Mouse (Mus musculus) brown adipose tissue, adult 24 weeks (tissue): ENCODE measurements around the gene Ppp3ca. TPM values are rescaled to one million over a fixed set of nuclear protein-coding genes. Genes with fewer than 3 reads are reported as not detected.

Source experiments
- H3K27ac ChIP-seq: fragments of 200-500 bp; replicated peaks from 2 replicates; pipeline ENCODE4 v1.5.1; 2012; ENCODE audit warnings: low read depth, mild to moderate bottlenecking, low read length
- H3K4me1 ChIP-seq: fragments of 200-500 bp; 2 replicates; pipeline ENCODE4 v1.6.1; 2012; ENCODE audit warnings: low read length, mixed read lengths; ENCODE audit not compliant: control insufficient read depth, insufficient read depth, insufficient read length
- H3K4me3 ChIP-seq: fragments of 200-500 bp; 2 replicates; pipeline ENCODE4 v1.5.1; 2012; ENCODE audit warnings: low read depth, mild to moderate bottlenecking, low read length, moderate library complexity; ENCODE audit not compliant: insufficient read depth
- polyA plus RNA-seq: library from polyadenylated mRNA; stranded (reverse); fragments of >200 nt; gene quantifications from 2 replicates; pipeline ENCODE4 v1.2.4, GENCODE M21; 2012; ENCODE audit not compliant: missing spikeins, insufficient read depth, insufficient read length

Gene Ppp3ca
- 21.5 and 29.3 TPM in 2 replicates for polyA plus RNA-seq

DNA sequence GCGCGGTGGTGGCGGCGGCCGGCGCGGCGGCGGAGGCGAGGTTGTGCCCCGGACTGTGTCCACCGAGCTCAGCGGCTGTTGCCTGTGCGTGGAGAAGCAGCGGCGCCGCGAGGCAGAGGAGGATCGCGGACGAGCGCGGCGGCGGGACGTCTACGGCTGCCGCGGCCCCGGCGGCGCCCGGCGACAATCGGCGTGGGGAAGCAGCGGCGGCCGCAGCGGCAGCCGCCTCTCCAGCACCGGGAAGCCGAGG is at the start of gene Ppp3ca:
Gene Ppp3ca, plus strand, starts transcription at position 15 of the 250 bp plus-strand sequence.
- H3K4me3 ChIP-seq = peak within 1 kb of the TSS; percentile 93
- peak within 1 kb of the TSS; percentile 87 for H3K27ac ChIP-seq
- H3K4me1 ChIP-seq = peaks cover 11% of the 10 kb centered on the region

DNA sequence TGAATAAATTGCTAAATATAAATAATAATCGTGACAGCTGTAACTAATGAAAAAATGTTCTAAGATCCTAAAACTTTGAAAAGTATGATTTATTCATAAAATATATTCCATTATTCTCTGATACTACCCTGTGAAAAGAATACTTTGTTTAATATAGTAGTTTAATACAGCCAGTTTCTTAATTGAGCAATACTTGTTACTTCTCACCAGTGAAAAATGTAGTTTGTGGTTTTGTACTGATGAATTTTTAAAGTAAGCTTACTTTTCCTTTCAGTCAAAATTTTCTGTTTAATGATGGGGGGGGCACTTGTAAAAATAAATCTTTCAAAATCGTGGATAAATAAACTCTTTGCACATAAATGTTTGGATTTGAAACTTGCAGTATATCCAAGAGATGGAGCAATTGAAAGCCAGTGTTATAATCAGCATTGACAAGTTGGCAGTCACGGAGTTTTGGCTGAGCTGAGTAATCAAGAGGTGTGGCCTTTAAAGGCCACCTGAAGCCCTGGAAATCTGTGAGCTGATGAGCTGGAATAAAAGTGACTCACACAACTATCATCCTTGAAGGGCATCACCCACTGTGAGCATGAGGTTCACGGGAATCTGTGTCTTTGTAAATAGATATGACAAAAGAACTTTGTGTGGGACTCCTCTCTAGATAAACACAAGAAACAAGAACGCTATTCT is 29.2 kb upstream of the Ppp3ca start:
- Histone ChIP-seq H3K4me3 (no peak overlapping the region), H3K27ac (no peak overlapping the region), H3K4me1 (no peaks in the 10 kb centered on the region)

DNA sequence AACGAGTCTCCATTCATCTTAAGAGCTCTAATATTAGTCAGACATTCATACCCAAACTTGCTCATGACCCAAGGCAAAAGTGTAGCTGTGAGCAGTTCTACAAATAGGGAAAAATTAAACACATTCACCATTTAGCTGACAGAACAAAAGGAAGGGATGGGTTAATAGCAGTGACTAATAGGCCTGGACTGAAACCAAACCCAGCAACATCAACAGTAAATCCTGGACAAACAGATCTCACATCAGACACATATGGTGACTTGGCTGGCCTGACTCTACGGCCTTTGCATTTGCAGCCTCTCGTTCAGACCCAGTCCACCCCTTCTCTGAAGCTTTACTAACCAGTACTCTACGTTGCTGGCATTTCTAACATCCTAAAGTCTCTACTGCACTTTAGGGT is 19.0 kb upstream of the Ppp3ca start:
- Histone ChIP-seq H3K4me3 (no peak overlapping the region), H3K4me1 (peaks cover 3% of the 10 kb centered on the region; the same call in 1 of the 2 replicates), H3K27ac (no peak overlapping the region)

DNA sequence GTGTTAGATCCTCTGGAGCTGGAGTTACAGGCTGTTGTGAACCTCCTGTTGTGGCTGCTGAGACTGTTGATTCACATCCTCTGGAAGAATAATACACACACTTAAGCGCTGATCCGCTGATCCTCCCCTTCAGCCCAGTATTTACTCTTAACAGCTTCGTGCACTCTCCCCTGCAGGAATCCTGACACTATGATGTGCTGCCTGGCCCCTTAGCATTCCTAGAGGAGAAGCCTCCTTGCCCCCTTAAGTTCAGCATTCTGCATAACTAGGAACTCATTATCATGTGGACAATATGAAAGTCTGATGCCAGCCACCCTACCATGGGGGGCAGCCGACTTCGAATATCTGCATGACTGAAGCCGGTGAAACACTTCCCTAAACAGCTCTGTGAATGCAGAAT is 18.4 kb upstream of the Ppp3ca start:
- H3K4me3 ChIP-seq = no peak overlapping the region
- peaks cover 3% of the 10 kb centered on the region; the same call in 1 of the 2 replicates for H3K4me1 ChIP-seq
- no peak overlapping the region for H3K27ac ChIP-seq

DNA sequence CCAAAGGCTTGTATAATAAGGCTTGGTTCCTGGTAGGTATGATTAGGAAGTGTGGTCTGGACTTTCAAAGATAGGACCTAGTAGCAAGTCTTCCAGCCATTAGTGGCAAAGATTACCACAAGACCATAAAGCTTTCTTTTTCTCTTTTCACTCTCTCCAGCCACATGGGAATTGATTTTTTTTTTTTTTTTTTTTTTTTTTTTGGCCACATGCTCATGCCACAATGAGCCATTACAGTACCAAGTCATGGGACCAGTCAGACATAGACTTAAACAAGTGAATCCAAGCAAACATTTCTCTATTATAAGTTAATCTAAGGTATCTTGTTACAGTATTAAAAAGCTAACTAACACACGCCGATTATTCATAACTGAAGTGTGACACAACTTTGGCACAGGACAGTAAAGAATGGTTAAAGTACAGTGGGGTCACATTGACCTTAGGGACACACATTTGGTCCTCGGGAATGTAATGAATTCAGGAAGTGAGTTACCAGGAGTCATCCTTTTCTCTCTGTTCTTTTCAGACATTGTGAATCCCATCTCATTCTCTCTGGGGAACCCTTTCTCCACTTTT is 13.4 kb upstream of the Ppp3ca start:
- Histone ChIP-seq H3K4me3 (no peak overlapping the region), H3K27ac (no peak overlapping the region), H3K4me1 (peaks cover 5% of the 10 kb centered on the region; the same call in 1 of the 2 replicates)

DNA sequence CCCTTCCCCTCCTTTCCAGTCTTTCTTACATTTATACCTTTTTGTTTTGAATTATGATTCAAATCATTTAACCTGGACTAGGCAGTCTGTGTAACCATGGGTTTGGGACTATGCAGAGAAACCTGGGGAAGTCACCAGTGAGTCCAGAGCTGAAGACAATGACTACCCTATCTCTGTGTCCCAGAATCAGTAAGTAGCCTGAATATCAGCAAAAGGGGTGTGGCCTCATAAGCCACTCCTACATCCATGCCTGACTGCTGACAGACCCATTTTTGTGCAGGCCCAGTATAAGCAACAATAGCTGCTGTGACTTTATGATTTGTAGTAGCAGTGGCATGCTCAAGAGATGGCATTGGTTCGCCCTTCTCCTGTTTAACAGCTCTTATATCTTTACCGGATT is 11.2 kb upstream of the Ppp3ca start:
- H3K4me1 ChIP-seq = peaks cover 5% of the 10 kb centered on the region; the same call in 1 of the 2 replicates
- H3K27ac ChIP-seq = no peak overlapping the region
- no peak overlapping the region for H3K4me3 ChIP-seq

DNA sequence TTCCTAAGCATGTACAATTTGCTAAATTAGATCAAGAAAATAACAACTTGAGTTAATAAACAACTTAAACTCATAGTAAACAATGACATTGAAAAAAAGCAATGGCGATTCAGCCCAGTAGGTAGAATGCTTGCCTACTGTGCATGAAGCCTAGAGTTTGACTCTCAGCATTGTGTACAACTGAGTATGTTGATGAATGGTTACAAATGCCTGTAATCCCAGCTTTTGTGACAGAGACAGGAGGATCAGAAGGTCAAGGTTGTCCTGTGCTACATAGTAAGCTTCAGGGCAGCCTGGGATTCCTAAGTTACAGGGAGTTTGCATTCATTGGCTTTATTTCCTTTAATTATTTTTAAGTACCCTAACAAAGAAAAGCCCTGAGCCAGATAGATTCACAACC is 4.8 kb upstream of the Ppp3ca start:
- Histone ChIP-seq H3K4me3 (no peak overlapping the region), H3K27ac (no peak overlapping the region), H3K4me1 (peaks cover 6% of the 10 kb centered on the region; the same call in 1 of the 2 replicates)

DNA sequence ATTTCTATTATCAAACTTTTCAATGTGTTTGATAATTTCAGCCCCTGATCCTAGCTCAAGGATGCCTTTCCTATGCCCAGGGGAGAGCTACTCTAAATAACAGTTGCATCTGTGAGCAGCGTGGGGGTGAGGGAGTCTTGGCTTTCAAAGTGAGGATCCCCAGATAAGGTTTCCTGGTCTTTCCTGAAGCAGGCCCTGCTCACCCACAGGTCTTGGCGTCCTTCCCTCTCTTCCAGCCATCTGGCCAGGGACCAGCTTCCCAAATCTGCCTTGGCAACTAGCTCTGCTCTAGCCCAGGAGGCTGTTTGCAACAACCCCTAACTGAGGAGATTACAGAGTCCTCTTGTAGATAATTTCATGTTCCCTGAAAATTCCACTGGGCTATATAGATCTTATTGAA is 1.9 kb upstream of the Ppp3ca start:
- Histone ChIP-seq H3K4me3 (no peak overlapping the region), H3K4me1 (peaks cover 8% of the 10 kb centered on the region; the same call in 1 of the 2 replicates), H3K27ac (no peak overlapping the region)

DNA sequence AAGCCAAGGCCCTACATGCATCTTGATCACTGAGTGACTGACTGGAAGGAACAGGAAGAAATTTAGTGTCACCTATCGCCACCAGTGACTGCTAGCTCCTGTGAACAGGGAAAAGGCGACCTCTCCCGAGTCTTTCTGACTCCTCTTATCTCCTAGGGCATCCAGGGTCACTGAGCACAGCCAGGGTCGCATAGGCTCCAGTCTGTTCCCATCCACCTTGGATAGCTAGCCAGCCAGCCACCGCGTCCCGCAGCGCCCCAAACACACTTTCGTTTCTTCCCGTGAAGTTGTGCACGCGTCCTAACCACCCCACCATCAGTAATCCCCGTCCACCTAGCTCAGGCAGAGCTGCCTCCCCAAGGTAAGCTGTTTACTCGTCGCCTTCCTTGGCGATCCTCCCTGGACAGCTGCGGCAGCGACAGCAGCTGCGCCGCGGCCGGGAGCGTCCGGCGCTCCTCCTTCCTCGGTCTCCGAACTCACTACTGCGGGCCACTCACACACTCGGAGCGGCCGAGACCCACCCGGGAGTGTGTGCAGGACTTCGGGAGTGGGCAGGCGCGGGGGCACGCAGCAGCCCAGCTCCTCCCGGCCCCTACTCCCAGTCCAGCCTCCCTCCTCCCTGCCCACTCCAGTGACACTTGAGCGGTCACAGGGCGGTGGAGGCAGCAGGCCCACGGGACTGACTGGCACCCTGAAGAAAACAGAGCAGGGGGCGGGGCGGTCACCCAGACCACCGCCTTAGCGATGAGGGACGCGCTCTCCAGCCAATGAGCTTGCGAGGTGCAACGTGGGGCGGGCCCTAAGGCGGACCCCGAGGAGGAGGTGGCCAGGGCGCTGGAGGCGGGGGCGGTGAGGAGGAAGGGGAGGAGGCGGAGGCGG is 454 bp upstream of the Ppp3ca start:
- Histone ChIP-seq H3K4me1 (peaks cover 11% of the 10 kb centered on the region), H3K27ac (peak overlapping the region; percentile 87)

DNA sequence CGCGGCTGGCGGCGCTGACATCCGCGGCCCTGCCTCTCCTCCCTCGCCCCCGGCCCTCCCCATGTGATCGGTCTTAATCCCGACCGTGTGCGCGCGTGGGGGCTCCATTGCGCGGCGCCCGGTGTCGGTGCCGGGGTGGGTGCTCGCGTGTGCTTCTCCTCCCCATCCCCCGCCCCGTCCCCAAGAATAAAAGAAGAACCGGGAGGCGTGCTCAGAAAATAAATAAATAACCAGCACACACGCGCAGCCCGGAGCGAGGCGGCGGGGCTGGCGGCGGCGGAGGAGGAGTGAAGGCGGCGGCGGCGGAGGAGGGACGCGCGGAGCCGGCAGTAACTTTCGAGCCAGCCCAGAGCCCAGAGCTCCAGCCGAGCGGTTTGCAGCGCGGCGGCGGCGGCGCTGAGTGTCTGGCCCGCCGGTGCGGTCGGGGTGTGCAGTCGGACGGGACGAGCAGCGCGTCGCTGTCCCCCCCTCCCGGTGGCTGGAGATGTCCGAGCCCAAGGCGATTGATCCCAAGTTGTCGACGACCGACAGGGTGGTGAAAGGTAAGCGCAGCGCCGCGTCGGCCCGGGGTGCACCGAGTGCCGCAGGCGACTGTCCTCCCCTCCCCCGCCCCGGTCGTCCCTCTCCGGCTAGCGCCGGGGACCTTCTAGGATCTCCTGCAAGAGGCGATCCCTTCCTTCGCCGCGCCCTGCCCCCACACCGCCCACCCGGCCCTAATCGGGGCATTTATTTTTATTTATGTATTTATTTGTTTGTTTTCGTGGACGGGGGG is 622 bp downstream of the Ppp3ca start:
- Histone ChIP-seq H3K4me3 (peak overlapping the region; percentile 90), H3K4me1 (peaks cover 13% of the 10 kb centered on the region), H3K27ac (peak overlapping the region; percentile 78)

More for the DNA sequence above, 454 bp upstream of the Ppp3ca start:
- peak overlapping the region; percentile 93 for H3K4me3 ChIP-seq

DNA sequence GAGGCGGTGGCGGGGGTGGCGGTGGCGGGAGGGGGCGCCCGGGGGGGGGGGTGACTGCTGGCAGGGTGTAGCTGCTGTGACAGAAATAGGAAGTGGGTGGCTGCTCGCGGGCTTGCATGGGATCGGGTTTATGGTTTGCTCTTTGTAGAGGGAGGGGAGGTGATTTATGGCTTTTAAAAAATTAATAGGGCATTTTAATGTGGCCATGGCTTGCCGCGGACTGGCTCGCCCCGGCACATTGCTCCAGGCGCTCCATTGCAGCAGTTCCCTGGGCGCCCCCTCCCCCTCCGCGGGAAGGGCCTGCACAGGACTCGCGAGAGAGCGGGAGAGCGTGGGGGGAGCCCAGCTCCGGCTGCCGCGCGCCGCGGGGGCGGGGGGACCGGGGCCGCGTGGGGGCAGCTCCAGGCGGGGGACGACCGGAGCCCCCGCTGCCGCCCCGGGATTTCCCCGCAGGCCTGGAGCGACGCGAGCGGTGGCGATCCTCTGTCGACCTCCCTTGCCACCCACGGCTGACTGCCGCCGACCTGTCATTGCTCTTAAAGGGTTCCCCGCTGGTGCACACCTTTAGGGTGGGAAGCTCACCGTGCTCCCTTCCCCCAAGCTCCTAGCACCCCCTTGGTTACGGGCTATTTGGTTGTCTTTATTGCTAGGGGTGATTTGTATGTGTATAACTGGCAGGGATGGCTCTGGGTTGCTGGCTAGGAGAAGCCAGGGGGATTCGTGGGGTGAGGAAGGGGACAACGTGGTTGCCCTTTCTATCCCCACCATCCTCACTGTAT is 1.4 kb downstream of the Ppp3ca start:
- Histone ChIP-seq H3K27ac (peak overlapping the region; percentile 51), H3K4me3 (peak overlapping the region; percentile 90), H3K4me1 (peaks cover 16% of the 10 kb centered on the region)

DNA sequence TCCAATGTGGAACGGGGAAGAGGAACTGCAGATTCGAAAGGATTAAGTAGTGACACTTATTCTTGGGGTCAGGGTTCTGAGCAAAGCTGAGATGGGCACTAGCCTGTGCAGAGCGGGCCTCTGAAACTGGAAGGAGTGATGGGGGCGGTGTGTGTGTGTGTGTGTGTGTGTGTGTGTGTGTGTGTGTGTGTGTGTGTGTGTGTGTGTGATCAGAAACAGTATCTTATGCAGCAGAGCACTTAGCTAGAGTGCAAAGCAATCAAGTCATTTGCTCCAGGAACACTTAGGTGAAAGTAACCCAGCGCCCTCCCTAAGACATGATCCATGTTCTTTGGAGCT is 2.0 kb downstream of the Ppp3ca start:
- Histone ChIP-seq H3K27ac (peak overlapping the region; percentile 15), H3K4me1 (peaks cover 16% of the 10 kb centered on the region), H3K4me3 (peak overlapping the region; percentile 90)

DNA sequence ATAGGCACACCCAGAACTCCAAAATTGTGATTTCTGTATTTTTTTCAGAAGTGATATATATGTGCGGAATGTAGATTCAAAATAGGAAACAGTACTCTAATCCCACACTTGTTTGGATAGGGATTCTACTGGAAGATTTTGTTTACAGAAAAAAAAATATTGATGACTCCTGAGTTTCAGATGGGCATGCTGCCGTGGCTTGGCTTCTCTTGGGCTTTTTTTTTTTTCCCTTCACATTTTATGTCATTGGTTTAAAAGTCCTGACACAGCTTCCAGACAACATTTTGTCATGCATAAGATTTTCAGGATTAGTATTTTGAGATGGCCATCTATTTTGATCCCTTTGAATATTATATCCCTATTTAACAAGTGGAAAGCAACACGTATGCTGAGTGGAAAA is 2.9 kb downstream of the Ppp3ca start:
- peaks cover 16% of the 10 kb centered on the region for H3K4me1 ChIP-seq
- no peak overlapping the region for H3K4me3 ChIP-seq
- H3K27ac ChIP-seq = no peak overlapping the region

DNA sequence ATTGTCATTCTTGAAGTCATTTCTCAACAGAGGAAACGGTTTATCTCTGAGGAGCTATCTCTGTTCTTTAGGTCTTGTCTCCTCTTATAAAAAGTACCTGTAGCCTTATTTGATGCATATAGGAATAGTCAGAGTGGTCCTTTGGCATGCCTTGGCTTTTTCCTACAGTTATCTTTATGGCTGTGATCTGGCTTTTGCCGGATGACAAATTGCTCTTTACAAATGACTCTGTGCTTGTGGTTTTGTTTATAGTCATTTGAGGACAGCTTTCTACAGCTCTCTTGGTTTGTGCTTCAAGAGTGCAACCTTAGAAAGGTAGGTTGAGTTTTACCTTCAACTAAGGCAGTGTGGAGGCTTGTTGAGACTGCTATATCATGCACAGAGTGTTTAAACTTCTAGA is 3.4 kb downstream of the Ppp3ca start:
- Histone ChIP-seq H3K4me3 (no peak overlapping the region), H3K27ac (no peak overlapping the region), H3K4me1 (peaks cover 16% of the 10 kb centered on the region)
